Comparison of ENCODE assay signal across 8 mouse cellular contexts in genomic region chr10:20915623-20916045, GRCm38 (mm10). TPM values are rescaled to one million over a fixed set of nuclear protein-coding genes. Genes with fewer than 3 reads are reported as not detected.
A peak's percentile ranks its signal among the peaks of the same experiment; 100 is the strongest.
DNase-seq lines count a peak whose midpoint lies in the region; ATAC-seq and TF ChIP-seq lines count a peak whose summit lies in the region.

No protein-coding gene starts in this region.

- no peaks in the 10 kb centered on the region for H3K27me3 ChIP-seq in testis, adult 2 months (ENCODE audit: control insufficient read depth, insufficient read depth, low read length)

- H3K4me1 ChIP-seq in testis, adult 2 months (ENCODE audit: control insufficient read depth, insufficient read depth, low read length) = peaks cover 5% of the 10 kb centered on the region

- H3K27ac ChIP-seq in testis, adult 2 months (ENCODE audit: control insufficient read depth, insufficient read depth, low read depth, low read length) = no peak overlapping the region

- H3K36me3 ChIP-seq in testis, adult 2 months (ENCODE audit: control insufficient read depth, insufficient read depth, low read length) = no peaks in the 10 kb centered on the region

- TF ChIP-seq CTCF in testis, adult 2 months (IDR thresholded peaks at IDR 0.05; ENCODE audit: control insufficient read depth, insufficient read depth, insufficient replicate concordance, low read depth, low read length) = peak; percentile 60; the same call in 1 of the 2 replicates

- H3K4me3 ChIP-seq in testis, adult 2 months (ENCODE audit: control insufficient read depth, low read depth, low read length) = no peak overlapping the region

- no peak for DNase-seq in frontal cortex, postnatal 36 days (ENCODE audit: low spot score in 2 of 2)
- peak; percentile 35 to 46 for DNase-seq in right cerebral cortex, postnatal 10 days (ENCODE audit: low spot score in 2 of 2)
- DNase-seq in right cerebral cortex, postnatal 36 days (ENCODE audit: low spot score in 2 of 2) = no peak
- peak; percentile 30 for DNase-seq in cerebellum, adult 9-10 months
- DNase-seq in lung, postnatal 4 days = peak; percentile 32 to 65

- no peak for TF ChIP-seq POLR2A in testis, adult 2 months (IDR thresholded peaks at IDR 0.05; ENCODE audit: control insufficient read depth, low read depth, low read length)

- peak; percentile 27; the same call in 1 of the 2 replicates for ATAC-seq in frontal cortex, adult (ENCODE audit: low TSS enrichment)
- ATAC-seq in hematopoietic stem cell, adult 5-6 weeks (replicated peaks in 1 of 2; ENCODE audit: insufficient read depth in 1 of 2, low FRiP score in 2 of 2, low TSS enrichment in 1 of 2, low read depth in 1 of 2, poor library complexity in 2 of 2, severe bottlenecking in 2 of 2) = peak; percentile 80 to 87

RNA-seq across cellular contexts. Expression of gene Ahi1, which starts 36.7 kb away (rescaled TPM):
- 10.8 and 14.4 TPM in 2 replicates for total RNA-seq in hematopoietic stem cell, adult 5-6 weeks (2017)
- 44.9 and 47.9 TPM in 2 replicates for polyA plus RNA-seq in testis, adult 2 months (2012; rRNA removed)

Comparison
In these comparisons a context has a peak if more than half of its experiments do, and no peak if none do; other contexts are left out.
1. DNase-seq: peak in right cerebral cortex, postnatal 10 days (2 of 2), cerebellum, adult 9-10 months (single experiment) and lung, postnatal 4 days (2 of 2); none in frontal cortex, postnatal 36 days (0 of 2) and right cerebral cortex, postnatal 36 days (0 of 2).